In genomic region chr2:11338931-11339839, GRCm38 (mm10) we compare ENCODE assay signal across 7 mouse cellular contexts.
DNase-seq lines count a peak whose midpoint lies in the region; ATAC-seq and TF ChIP-seq lines count a peak whose summit lies in the region.

No protein-coding gene starts in this region.

- peak; percentile 55 for DNase-seq in hindbrain, embryonic 14.5 days (ENCODE audit: low spot score)
- DNase-seq in hindbrain, embryonic 10.5 days (ENCODE audit: low spot score), result no peak
- peak; percentile 82 for DNase-seq in CD4-positive, CD25-positive, alpha-beta regulatory T cell, adult 2 months (ENCODE audit: low read depth, low spot score)
- DNase-seq in kidney, postnatal 0 days (ENCODE audit: low spot score), result peak; percentile 30
- DNase-seq in midbrain, postnatal 0 days (ENCODE audit: low spot score), result peak; percentile 86
- no peak for DNase-seq in urinary bladder, postnatal 25 days (ENCODE audit: low spot score)

- H3K4me2 ChIP-seq in hindbrain, embryonic 14.5 days (replicated peaks), result no peak overlapping the region
- H3K4me2 ChIP-seq in kidney, postnatal 0 days (ENCODE audit: low read length), result no peak overlapping the region
- no peak overlapping the region for H3K4me2 ChIP-seq in midbrain, postnatal 0 days (ENCODE audit: low read depth, low read length, poor library complexity, severe bottlenecking)

- no peaks in the 10 kb centered on the region; the same call in 1 of the 2 replicates for H3K4me1 ChIP-seq in hindbrain, embryonic 14.5 days (replicated peaks; ENCODE audit: control insufficient read depth, insufficient read depth, low read length)
- no peaks in the 10 kb centered on the region for H3K4me1 ChIP-seq in hindbrain, embryonic 10.5 days (replicated peaks)
- H3K4me1 ChIP-seq in kidney, postnatal 0 days (replicated peaks; ENCODE audit: insufficient read depth, low read length), result no peaks in the 10 kb centered on the region
- H3K4me1 ChIP-seq in midbrain, postnatal 0 days (ENCODE audit: insufficient read depth, low read length), result no peaks in the 10 kb centered on the region

- H3K9me3 ChIP-seq in hindbrain, embryonic 14.5 days (ENCODE audit: control insufficient read depth, low read length), result no peaks in the 10 kb centered on the region
- no peaks in the 10 kb centered on the region for H3K9me3 ChIP-seq in hindbrain, embryonic 10.5 days
- no peaks in the 10 kb centered on the region for H3K9me3 ChIP-seq in kidney, postnatal 0 days (replicated peaks; ENCODE audit: low read length)
- no peaks in the 10 kb centered on the region for H3K9me3 ChIP-seq in midbrain, postnatal 0 days (ENCODE audit: low read length)

- no peak overlapping the region for H3K9ac ChIP-seq in hindbrain, embryonic 14.5 days
- H3K9ac ChIP-seq in kidney, postnatal 0 days (ENCODE audit: low read depth, low read length), result no peak overlapping the region
- no peak overlapping the region for H3K9ac ChIP-seq in midbrain, postnatal 0 days (replicated peaks; ENCODE audit: low read length, poor library complexity, severe bottlenecking)

- peak; percentile 57; the same call in 1 of the 2 replicates for ATAC-seq in hindbrain, embryonic 14.5 days (ENCODE audit: low FRiP score)
- peak; percentile 94 for ATAC-seq in activated CD4-positive, CD25-positive, alpha-beta regulatory T cell, adult 4 months
- ATAC-seq in kidney, postnatal 0 days (replicated peaks; ENCODE audit: low FRiP score, low read depth), result no peak; the same call in 1 of the 2 replicates
- ATAC-seq in midbrain, postnatal 0 days (ENCODE audit: low FRiP score), result peak; percentile 13; the same call in 1 of the 2 replicates

- no peak overlapping the region for H3K4me3 ChIP-seq in hindbrain, embryonic 14.5 days (replicated peaks; ENCODE audit: low read length)
- no peak overlapping the region for H3K4me3 ChIP-seq in hindbrain, embryonic 10.5 days
- no peak overlapping the region for H3K4me3 ChIP-seq in kidney, postnatal 0 days (replicated peaks; ENCODE audit: low read depth, low read length)
- H3K4me3 ChIP-seq in midbrain, postnatal 0 days (ENCODE audit: low read depth, low read length), result no peak overlapping the region

- no peaks in the 10 kb centered on the region for H3K27me3 ChIP-seq in hindbrain, embryonic 14.5 days (ENCODE audit: control insufficient read depth, insufficient read depth, low read length)
- no peaks in the 10 kb centered on the region for H3K27me3 ChIP-seq in hindbrain, embryonic 10.5 days (ENCODE audit: insufficient read depth, poor library complexity, severe bottlenecking)
- H3K27me3 ChIP-seq in kidney, postnatal 0 days (ENCODE audit: insufficient read depth, low read length), result no peaks in the 10 kb centered on the region
- H3K27me3 ChIP-seq in midbrain, postnatal 0 days (ENCODE audit: insufficient read depth, low read length), result no peaks in the 10 kb centered on the region

- TF ChIP-seq CTCF in kidney, postnatal 0 days (IDR thresholded peaks at IDR 0.05; ENCODE audit: low read depth), result no peak
- TF ChIP-seq CTCF in midbrain, postnatal 0 days (IDR thresholded peaks at IDR 0.05), result no peak

- no peaks in the 10 kb centered on the region for H3K36me3 ChIP-seq in hindbrain, embryonic 14.5 days (replicated peaks; ENCODE audit: control insufficient read depth, insufficient read depth)
- H3K36me3 ChIP-seq in hindbrain, embryonic 10.5 days, result no peaks in the 10 kb centered on the region
- no peaks in the 10 kb centered on the region for H3K36me3 ChIP-seq in kidney, postnatal 0 days (ENCODE audit: insufficient read depth, low read length)
- no peaks in the 10 kb centered on the region for H3K36me3 ChIP-seq in midbrain, postnatal 0 days (ENCODE audit: insufficient read depth, low read length)

- 85% methylated on average over 14 of the region's 14 CpGs for WGBS in hindbrain, embryonic 14.5 days
- 89% methylated on average over 14 of the region's 14 CpGs for WGBS in hindbrain, embryonic 10.5 days
- WGBS in kidney, postnatal 0 days, result 59% methylated on average over 14 of the region's 14 CpGs
- 78% methylated on average over 14 of the region's 14 CpGs for WGBS in midbrain, postnatal 0 days

- no peak overlapping the region for H3K27ac ChIP-seq in hindbrain, embryonic 14.5 days
- no peak overlapping the region for H3K27ac ChIP-seq in hindbrain, embryonic 10.5 days
- no peak overlapping the region for H3K27ac ChIP-seq in kidney, postnatal 0 days
- H3K27ac ChIP-seq in midbrain, postnatal 0 days (ENCODE audit: low read depth, low read length), result no peak overlapping the region

Comparison
In these comparisons a context has a peak if more than half of its experiments do, and no peak if none do; other contexts are left out.
1. DNase-seq: peak in hindbrain, embryonic 14.5 days (single experiment), CD4-positive, CD25-positive, alpha-beta regulatory T cell, adult 2 months (single experiment), kidney, postnatal 0 days (single experiment) and midbrain, postnatal 0 days (single experiment); none in hindbrain, embryonic 10.5 days (single experiment) and urinary bladder, postnatal 25 days (single experiment).